Mouse (Mus musculus) NIH3T3 (cell line): ENCODE data around the gene Gm9970.

Source experiments
- DNase-seq: peaks from one replicate; pipeline ENCODE4 v3.0.0-alpha.2; 2012; ENCODE audit warnings: low read depth

Gm9970 gene

GRCm38 (mm10) chr5:31240637-31241521 is at the start of gene Gm9970, which contains the start of gene Nrbp1:
Gm9970 (minus strand) TSS chr5:31241232.
Nrbp1 (plus strand) TSS chr5:31240864.
- DNase-seq: peak; percentile 99

- DNase-seq: no peak
Measured at GRCm38 (mm10) chr5:31289626-31290230, 48.7 kb upstream of the Gm9970 start.

- peak; percentile 35 for DNase-seq
Measured at GRCm38 (mm10) chr5:31288655-31289054, 47.6 kb upstream of the Gm9970 start.

GRCm38 (mm10) chr5:31288225-31288624 is 47.2 kb upstream of the Gm9970 start:
- no peak for DNase-seq

- no peak for DNase-seq
Measured at GRCm38 (mm10) chr5:31279245-31279988, 38.4 kb upstream of the Gm9970 start.

- no peak for DNase-seq
Measured at GRCm38 (mm10) chr5:31273018-31273417, 32.0 kb upstream of the Gm9970 start.

GRCm38 (mm10) chr5:31267686-31268085 is 26.7 kb upstream of the Gm9970 start:
- no peak for DNase-seq

- DNase-seq: no peak
Measured at GRCm38 (mm10) chr5:31266101-31266500, 25.1 kb upstream of the Gm9970 start.

- no peak for DNase-seq
Measured at GRCm38 (mm10) chr5:31257616-31258015, 16.6 kb upstream of the Gm9970 start.

GRCm38 (mm10) chr5:31255971-31256370 is 14.9 kb upstream of the Gm9970 start:
- DNase-seq: no peak

GRCm38 (mm10) chr5:31255381-31255780 is 14.3 kb upstream of the Gm9970 start:
- DNase-seq: no peak

- DNase-seq: no peak
Measured at GRCm38 (mm10) chr5:31254901-31255300, 13.9 kb upstream of the Gm9970 start.

GRCm38 (mm10) chr5:31254452-31254851 is 13.4 kb upstream of the Gm9970 start:
- no peak for DNase-seq

- no peak for DNase-seq
Measured at GRCm38 (mm10) chr5:31253806-31254205, 12.8 kb upstream of the Gm9970 start.

- DNase-seq: no peak
Measured at GRCm38 (mm10) chr5:31252795-31253545, 11.9 kb upstream of the Gm9970 start.

GRCm38 (mm10) chr5:31252151-31252550 is 11.1 kb upstream of the Gm9970 start:
- no peak for DNase-seq

GRCm38 (mm10) chr5:31251541-31252101 is 10.6 kb upstream of the Gm9970 start, which contains the start of gene Krtcap3:
Krtcap3 (plus strand) TSS chr5:31251691.
- no peak for DNase-seq

GRCm38 (mm10) chr5:31250716-31251115 is 9.7 kb upstream of the Gm9970 start:
- no peak for DNase-seq

- no peak for DNase-seq
Measured at GRCm38 (mm10) chr5:31242191-31242590, 1.2 kb upstream of the Gm9970 start.

- DNase-seq: no peak
Measured at GRCm38 (mm10) chr5:31241522-31242034, 546 bp upstream of the Gm9970 start.

GRCm38 (mm10) chr5:31226641-31227040 is 14.4 kb downstream of the Gm9970 start:
- no peak for DNase-seq
